Mouse (Mus musculus) ES-E14 (cell line): ENCODE data around the gene Wdr78.

Experiments
- CHD2 ChIP-seq: IDR thresholded peaks from 2 replicates; pipeline ENCODE4 v1.6.1; 2014; ENCODE audit warnings: mild to moderate bottlenecking, low read depth, low read length, inconsistent platforms
- MAFK ChIP-seq: IDR thresholded peaks from 2 replicates; pipeline ENCODE4 v1.6.1; 2014; ENCODE audit warnings: mild to moderate bottlenecking, low read depth, low read length, inconsistent platforms; ENCODE audit not compliant: insufficient read depth
- ZC3H11A ChIP-seq: IDR thresholded peaks from 2 replicates; pipeline ENCODE4 v1.6.1; 2012; ENCODE audit warnings: low read depth, mild to moderate bottlenecking, inconsistent platforms, low read length, borderline replicate concordance

- TF ChIP-seq CHD2 (no peak), MAFK (no peak), ZC3H11A (no peak)
Observed at GRCm38 (mm10) chr4:103120395-103120794, 6.0 kb upstream of the Wdr78 start.
